Mouse (Mus musculus) lung, adult 2 months (tissue): ENCODE results near the gene Vgll1.

Experiments
- CTCF ChIP-seq: fragments of 200-500 bp; IDR thresholded peaks from 2 replicates; pipeline ENCODE4 v1.5.1; 2011; ENCODE audit warnings: mild to moderate bottlenecking, low read length, control low read depth; ENCODE audit not compliant: insufficient read depth
- POLR2A ChIP-seq: fragments of 200-500 bp; IDR thresholded peaks from 2 replicates; pipeline ENCODE4 v1.6.1; 2011; ENCODE audit warnings: low read depth, mild to moderate bottlenecking, control low read depth, low read length, borderline replicate concordance; ENCODE audit errors: extremely low read depth

DNA sequence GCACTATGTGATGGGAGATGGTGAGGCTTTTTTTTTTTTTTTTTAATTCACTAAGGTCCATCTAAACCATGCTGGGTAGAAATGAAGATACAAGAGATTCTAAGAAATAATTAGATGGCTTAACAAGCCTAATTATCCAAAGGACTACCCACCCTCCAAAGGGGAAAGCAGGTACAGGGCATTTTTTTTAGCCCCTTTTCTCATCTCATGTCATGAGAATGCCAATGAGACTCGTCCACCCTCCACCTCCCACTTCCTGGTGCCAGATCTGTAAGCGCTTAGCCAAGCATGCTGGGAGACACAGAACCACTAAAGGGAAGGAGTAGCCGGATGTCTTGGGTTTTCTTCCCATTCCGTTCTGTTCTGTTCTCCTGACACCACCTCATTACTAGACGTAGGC lies 45.1 kb upstream of the Vgll1 start, which contains the start of gene Brs3:
- TF ChIP-seq CTCF, result no peak
- TF ChIP-seq POLR2A, result no peak
